Mouse (Mus musculus) testis, adult 2 months (tissue): ENCODE data around the gene Tnrc6b. TPM values are rescaled to one million over a fixed set of nuclear protein-coding genes. Genes with fewer than 3 reads are reported as not detected.
"Not testable (repeated sequence)": the region's sequence is repeated elsewhere in the genome, so short reads cannot be mapped to it uniquely, and the experiment has no call there.

Experiments
- H3K27ac ChIP-seq: fragments of 200-500 bp; 2 replicates; pipeline ENCODE4 v1.5.1; 2012; ENCODE audit warnings: low read depth, low read length; ENCODE audit not compliant: control insufficient read depth, insufficient read depth
- H3K27me3 ChIP-seq: fragments of 200-500 bp; 2 replicates; pipeline ENCODE4 v1.6.1; 2012; ENCODE audit warnings: mild to moderate bottlenecking, low read length, moderate library complexity; ENCODE audit not compliant: control insufficient read depth, insufficient read depth
- H3K36me3 ChIP-seq: fragments of 200-500 bp; 2 replicates; pipeline ENCODE4 v1.6.1; 2012; ENCODE audit warnings: mild to moderate bottlenecking, low read length; ENCODE audit not compliant: control insufficient read depth, insufficient read depth
- H3K4me1 ChIP-seq: fragments of 200-500 bp; 2 replicates; pipeline ENCODE4 v1.6.1; 2012; ENCODE audit warnings: low read length; ENCODE audit not compliant: control insufficient read depth, insufficient read depth
- H3K4me3 ChIP-seq: fragments of 200-500 bp; 2 replicates; pipeline ENCODE4 v1.5.1; 2012; ENCODE audit warnings: low read depth, mild to moderate bottlenecking, low read length, moderate library complexity, mixed read lengths; ENCODE audit not compliant: control insufficient read depth
- CTCF ChIP-seq: fragments of 200-500 bp; IDR thresholded peaks from 2 replicates; pipeline ENCODE4 v1.5.1; 2012; ENCODE audit warnings: low read depth, mild to moderate bottlenecking, inconsistent platforms, low read length, moderate library complexity; ENCODE audit not compliant: control insufficient read depth, insufficient read depth, insufficient replicate concordance
- POLR2A ChIP-seq: fragments of 200-500 bp; IDR thresholded peaks from 2 replicates; pipeline ENCODE4 v1.6.1; 2012; ENCODE audit warnings: low read depth, mild to moderate bottlenecking, inconsistent platforms, low read length, moderate library complexity; ENCODE audit not compliant: control insufficient read depth
- polyA plus RNA-seq: library from polyadenylated mRNA; depleted of rRNA; stranded (reverse); fragments of >200 nt; gene quantifications from 2 replicates; pipeline ENCODE4 v1.2.3, GENCODE M21; 2012

The Tnrc6b gene
- polyA plus RNA-seq, 1 experiment: 26.5 TPM

DNA sequence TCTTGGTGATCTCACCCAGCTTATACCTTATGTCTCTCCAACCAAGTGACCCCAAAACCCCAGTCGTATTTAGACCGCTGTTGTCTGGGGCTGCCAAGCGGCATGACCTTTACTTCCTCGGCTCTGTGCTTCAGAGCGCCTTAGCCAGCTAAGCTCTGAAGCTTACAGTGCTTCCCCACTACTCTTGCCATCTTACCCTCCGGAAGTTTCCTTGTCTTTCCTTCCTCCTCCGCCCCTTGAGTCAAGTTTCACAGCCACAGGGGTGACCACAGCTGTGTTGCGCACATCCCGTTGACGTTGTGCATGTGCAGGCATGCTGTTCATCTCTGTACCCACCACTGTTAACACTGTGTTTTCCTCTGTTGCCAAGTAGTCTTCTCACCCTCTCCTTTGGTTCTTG lies 185.6 kb downstream of the Tnrc6b start:
- TF ChIP-seq CTCF: no peak
- TF ChIP-seq POLR2A: no peak
- Histone ChIP-seq H3K27ac (no peak overlapping the region), H3K27me3 (no peaks in the 10 kb centered on the region), H3K4me1 (no peaks in the 10 kb centered on the region), H3K36me3 (no peaks in the 10 kb centered on the region), H3K4me3 (no peak overlapping the region)

DNA sequence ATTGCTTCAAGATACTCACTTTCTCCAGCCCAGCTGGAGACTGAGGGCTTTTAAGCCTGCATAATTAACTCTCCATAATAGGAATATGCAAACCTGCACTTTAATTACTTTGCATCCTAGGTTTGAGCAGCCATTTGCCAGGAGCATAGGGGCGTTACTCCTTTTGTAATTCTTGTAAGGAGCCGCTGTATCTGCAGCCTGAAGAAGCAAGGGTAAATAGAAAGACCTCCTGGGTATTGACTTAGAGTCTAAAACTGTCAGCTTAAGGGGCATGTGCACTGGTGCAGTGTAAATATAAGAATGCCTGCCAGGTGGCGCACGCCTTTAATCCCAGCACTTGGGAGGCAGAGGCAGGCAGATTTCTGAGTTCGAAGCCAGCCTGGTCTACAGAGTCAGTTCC lies 186.8 kb downstream of the Tnrc6b start:
- Histone ChIP-seq H3K27me3 (no peaks in the 10 kb centered on the region), H3K36me3 (no peaks in the 10 kb centered on the region), H3K4me1 (no peaks in the 10 kb centered on the region), H3K27ac (no peak overlapping the region), H3K4me3 (no peak overlapping the region)
- no peak for TF ChIP-seq POLR2A
- TF ChIP-seq CTCF: no peak

DNA sequence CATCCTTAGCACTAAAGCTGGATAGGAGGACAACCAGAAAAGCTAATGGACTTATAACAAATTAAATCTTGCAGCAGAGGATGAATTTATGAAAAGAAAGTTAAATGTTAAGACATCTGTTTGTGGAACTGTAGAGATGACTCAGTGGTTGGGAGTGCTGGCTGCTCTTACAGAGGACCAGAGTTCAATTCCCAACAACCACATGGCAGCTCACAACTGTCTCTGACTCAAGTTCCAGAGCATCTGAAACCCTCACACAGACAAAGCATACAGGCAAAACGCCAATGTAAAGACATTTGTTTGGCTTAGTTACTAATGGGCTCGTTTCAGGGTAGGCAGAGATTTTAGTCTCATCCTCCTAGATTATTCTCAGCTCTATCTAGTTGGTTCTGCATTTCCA lies 188.7 kb downstream of the Tnrc6b start:
- Histone ChIP-seq H3K4me1 (no peaks in the 10 kb centered on the region), H3K27ac (no peak overlapping the region), H3K4me3 (no peak overlapping the region), H3K36me3 (no peaks in the 10 kb centered on the region), H3K27me3 (no peaks in the 10 kb centered on the region)
- TF ChIP-seq CTCF: no peak
- no peak for TF ChIP-seq POLR2A

DNA sequence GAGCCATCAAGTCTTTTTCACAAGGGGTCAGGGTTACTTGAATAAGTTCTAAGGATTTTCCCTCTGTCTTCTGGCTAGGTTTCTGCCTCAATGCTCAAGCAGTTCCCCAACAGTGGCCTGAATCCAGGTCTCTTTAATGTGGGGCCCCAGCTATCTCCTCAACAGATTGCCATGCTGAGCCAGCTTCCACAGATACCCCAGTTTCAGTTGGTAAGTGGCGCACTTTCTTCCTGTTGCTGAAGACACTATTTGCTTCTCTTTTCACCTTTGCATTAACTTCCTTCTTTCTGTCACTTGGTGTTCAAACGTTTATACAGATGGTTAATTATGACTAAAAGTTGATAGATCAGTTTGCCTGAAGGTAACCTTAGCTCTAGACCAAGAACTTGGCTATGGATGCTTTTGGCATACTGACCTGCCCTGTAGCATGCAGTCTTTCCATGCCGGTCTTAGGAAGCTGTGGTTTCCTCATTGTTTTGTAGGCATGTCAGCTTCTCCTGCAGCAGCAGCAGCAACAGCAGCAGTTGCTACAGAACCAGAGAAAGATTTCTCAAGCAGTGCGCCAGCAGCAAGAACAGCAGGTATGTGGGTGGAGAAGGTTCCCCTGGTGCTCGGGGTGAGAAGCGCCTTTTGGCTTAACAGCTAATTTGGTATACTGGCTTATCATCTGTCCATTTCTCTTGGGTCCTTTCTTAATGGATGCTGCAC lies 190.8 kb downstream of the Tnrc6b start:
- Histone ChIP-seq H3K27me3 (no peaks in the 10 kb centered on the region), H3K4me1 (no peaks in the 10 kb centered on the region), H3K27ac (no peak overlapping the region), H3K36me3 (no peaks in the 10 kb centered on the region), H3K4me3 (no peak overlapping the region)
- no peak for TF ChIP-seq POLR2A
- no peak for TF ChIP-seq CTCF

DNA sequence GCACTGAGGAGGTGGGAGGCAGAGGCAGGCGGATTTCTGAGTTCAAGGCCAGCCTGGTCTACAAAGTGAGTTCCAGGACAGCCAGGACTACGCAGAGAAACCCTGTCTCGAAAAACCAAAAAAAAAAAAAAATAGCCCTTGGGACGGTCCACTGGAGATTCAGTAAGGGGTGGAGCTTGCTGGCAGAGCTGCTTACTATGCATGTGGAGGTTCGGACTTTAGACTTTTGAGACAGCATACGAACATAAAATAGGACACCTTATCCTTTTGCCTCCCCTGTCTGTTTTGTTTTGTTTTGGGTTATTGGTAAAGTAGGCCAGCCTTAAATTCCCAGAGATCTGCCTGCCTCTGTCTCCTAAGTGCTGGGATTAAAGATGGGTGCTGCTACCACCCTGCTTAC lies 193.7 kb downstream of the Tnrc6b start:
- not testable (repeated sequence) for H3K36me3 ChIP-seq, H3K27me3 ChIP-seq, H3K4me3 ChIP-seq, H3K4me1 ChIP-seq, H3K27ac ChIP-seq

DNA sequence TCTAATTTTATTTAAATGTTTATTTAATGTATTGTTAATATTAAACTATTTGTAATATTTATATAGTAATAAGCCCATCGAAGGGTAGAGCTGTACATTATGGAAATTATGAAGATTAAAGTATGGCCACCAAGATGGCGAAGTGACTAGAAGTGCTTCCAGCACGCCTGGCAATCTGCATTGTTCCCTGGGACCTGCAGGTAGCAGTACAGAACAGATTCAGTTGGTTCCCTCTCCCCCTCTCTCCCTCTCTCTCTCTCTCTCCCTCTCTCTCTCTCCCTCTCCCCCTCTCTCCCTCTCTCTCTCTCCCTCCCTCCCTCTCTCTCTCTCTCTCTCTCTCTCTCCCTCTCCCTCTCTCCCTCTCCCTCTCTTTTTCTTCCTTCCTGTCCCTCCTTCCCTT lies 199.1 kb downstream of the Tnrc6b start:
- H3K4me3 ChIP-seq: no peak overlapping the region
- no peaks in the 10 kb centered on the region for H3K36me3 ChIP-seq
- no peak overlapping the region for H3K27ac ChIP-seq
- H3K27me3 ChIP-seq: no peaks in the 10 kb centered on the region
- no peaks in the 10 kb centered on the region for H3K4me1 ChIP-seq
- TF ChIP-seq CTCF (no peak), POLR2A (no peak)

DNA sequence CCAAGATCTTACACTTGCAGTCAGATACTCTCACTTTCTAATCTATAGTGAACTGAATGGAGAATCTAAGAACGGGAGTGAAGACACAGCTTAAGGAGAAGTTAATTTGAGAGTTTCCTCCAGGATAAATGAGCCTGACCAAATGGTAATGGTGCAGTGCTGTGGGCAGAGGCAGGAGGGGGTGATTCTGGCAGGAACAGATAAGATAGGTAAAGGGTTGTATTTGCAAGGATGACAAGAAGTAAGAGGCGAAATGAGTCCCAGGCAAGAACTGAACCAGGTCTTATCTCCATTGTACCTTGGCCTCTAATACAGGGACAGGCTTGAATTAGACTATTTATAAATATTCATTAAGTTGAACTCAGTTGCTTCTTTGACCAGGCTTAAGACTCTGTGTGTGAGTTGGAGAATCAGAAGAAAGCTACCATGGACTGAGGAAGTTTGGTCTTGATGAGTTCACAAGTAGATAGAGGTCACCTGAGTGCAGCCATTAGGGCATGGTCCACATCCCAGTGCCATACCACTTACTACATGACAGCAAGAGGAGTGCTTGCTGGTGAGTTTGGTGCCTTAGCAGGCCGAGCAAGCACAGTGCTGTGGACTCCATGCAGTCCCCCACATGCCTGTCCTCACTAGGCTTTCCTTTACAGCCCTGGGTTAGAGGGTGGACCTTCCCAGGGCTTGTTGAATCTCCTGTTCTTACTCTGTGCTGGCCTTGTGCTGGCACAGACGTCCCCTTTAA lies 199.8 kb downstream of the Tnrc6b start:
- Histone ChIP-seq H3K4me3 (no peak overlapping the region), H3K27me3 (no peaks in the 10 kb centered on the region), H3K27ac (no peak overlapping the region), H3K4me1 (no peaks in the 10 kb centered on the region), H3K36me3 (no peaks in the 10 kb centered on the region)
- TF ChIP-seq POLR2A (no peak), CTCF (no peak)

GRCm38 (mm10) chr15:80912175-80912574 lies 201.1 kb downstream of the Tnrc6b start:
- Histone ChIP-seq H3K27ac (no peak overlapping the region), H3K27me3 (no peaks in the 10 kb centered on the region), H3K4me3 (no peak overlapping the region), H3K36me3 (no peaks in the 10 kb centered on the region), H3K4me1 (no peaks in the 10 kb centered on the region)
- TF ChIP-seq CTCF (no peak), POLR2A (no peak)
